Mouse (Mus musculus): ENCODE measurements at regions not wholly inside any gene's neighbourhood (a gene's known extent, or its start where the extent isn't known, plus 50 kb on each side); places are given as distances from the start of the nearest gene placed in this dataset.

DNA sequence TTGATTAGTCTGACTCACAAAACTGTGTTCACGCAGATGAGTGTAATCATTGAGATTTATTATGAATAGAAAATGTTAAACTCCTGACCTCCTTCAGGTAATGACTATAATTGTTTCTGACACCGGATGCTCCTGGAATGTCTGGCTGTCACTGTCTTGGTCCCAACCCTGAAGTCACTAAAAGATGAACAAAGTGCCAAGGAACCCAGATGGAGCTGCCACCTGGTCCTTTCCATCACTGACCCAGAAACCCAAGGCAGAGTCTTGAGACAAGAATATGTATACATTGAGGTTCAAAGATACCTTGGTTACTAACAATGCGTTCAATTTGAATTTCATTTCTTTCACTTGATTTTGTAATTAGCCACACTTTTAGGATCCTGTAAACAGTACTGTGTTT, 142.0 kb downstream of the Kcnk1 start:
- Histone ChIP-seq H3K9me3 (no peaks in the 10 kb centered on the region), H3K4me1 (peaks cover 14% of the 10 kb centered on the region), H3K36me3 (no peaks in the 10 kb centered on the region), H3K27me3 (ENCODE audit: insufficient read depth, poor library complexity, severe bottlenecking) (peaks cover 45% of the 10 kb centered on the region), H3K27ac (no peak overlapping the region), H3K4me3 (no peak overlapping the region)
- DNase-seq (ENCODE audit: low spot score), result no peak
- WGBS, result 89% methylated on average over 3 of the region's 3 CpGs

DNA sequence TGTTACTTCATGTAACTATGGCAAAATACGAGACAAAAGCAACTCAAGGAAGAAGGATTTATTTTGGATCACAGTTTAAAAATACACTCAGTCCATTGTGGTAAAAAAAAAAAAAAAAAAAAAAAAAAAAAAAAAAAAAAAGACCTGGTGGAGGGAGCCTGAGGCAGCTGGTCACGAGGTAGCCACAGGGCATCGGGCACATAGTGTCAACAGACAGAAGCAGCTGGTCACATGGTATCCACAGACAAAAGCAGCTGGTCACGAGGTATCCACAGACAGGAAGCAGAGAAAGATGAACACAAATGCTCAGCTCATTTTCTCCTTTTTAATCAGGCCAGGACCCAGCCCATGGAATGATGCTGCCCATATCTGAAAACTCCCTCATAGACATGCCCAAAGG, 142.5 kb downstream of the Kcnk1 start:
- Histone ChIP-seq H3K4me3 (no peak overlapping the region), H3K27ac (no peak overlapping the region), H3K4me1 (peaks cover 14% of the 10 kb centered on the region), H3K36me3 (no peaks in the 10 kb centered on the region), H3K27me3 (ENCODE audit: insufficient read depth, poor library complexity, severe bottlenecking) (peaks cover 50% of the 10 kb centered on the region), H3K9me3 (no peaks in the 10 kb centered on the region)
- no peak for DNase-seq (ENCODE audit: low spot score)
- 64% methylated on average over 4 of the region's 4 CpGs for WGBS

- WGBS, result 1% methylated on average over 95 of the region's 95 CpGs
- Histone ChIP-seq H3K36me3 (no peaks in the 10 kb centered on the region), H3K27ac (peak overlapping the region; percentile 33), H3K9me3 (no peaks in the 10 kb centered on the region), H3K4me3 (peak overlapping the region; percentile 72), H3K27me3 (ENCODE audit: insufficient read depth, poor library complexity, severe bottlenecking) (peaks cover 58% of the 10 kb centered on the region), H3K4me1 (peaks cover 14% of the 10 kb centered on the region)
- no peak for DNase-seq (ENCODE audit: low spot score)
Measured at GRCm38 (mm10) chr8:126138645-126139545, 143.9 kb downstream of the Kcnk1 start.

DNA sequence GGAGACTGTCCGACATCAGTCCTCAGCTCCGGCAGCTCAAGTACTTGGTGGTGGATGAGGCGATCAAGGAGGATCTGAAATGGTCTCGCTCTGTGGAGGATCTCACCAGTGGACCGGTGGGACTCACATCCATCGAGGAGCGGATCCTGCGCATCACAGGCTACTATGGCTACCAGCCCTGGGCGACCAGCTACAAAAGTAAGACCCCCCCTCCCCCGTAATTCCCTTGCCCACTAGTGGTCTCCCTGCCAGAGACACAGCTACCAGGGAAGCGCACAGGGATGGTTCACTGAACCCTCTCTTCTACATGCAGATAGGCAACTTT, 144.5 kb downstream of the Kcnk1 start:
- no peak overlapping the region for H3K27ac ChIP-seq
- peak overlapping the region; percentile 72 for H3K4me3 ChIP-seq
- H3K9me3 ChIP-seq, result no peaks in the 10 kb centered on the region
- no peak for DNase-seq (ENCODE audit: low spot score)
- no peaks in the 10 kb centered on the region for H3K36me3 ChIP-seq
- peaks cover 14% of the 10 kb centered on the region for H3K4me1 ChIP-seq
- H3K27me3 ChIP-seq (ENCODE audit: insufficient read depth, poor library complexity, severe bottlenecking), result peaks cover 58% of the 10 kb centered on the region
- 15% methylated on average over 11 of the region's 11 CpGs for WGBS

GRCm38 (mm10) chr8:126140998-126141397, 146.0 kb downstream of the Kcnk1 start:
- 82% methylated on average over 6 of the region's 6 CpGs for WGBS
- Histone ChIP-seq H3K36me3 (no peaks in the 10 kb centered on the region), H3K9me3 (no peaks in the 10 kb centered on the region), H3K27me3 (ENCODE audit: insufficient read depth, poor library complexity, severe bottlenecking) (peaks cover 58% of the 10 kb centered on the region), H3K27ac (no peak overlapping the region), H3K4me3 (no peak overlapping the region), H3K4me1 (peaks cover 14% of the 10 kb centered on the region)
- DNase-seq (ENCODE audit: low spot score), result no peak

- DNase-seq (ENCODE audit: low spot score), result no peak
- WGBS, result 75% methylated on average over 4 of the region's 4 CpGs
- no peaks in the 10 kb centered on the region for H3K36me3 ChIP-seq
- H3K27me3 ChIP-seq (ENCODE audit: insufficient read depth, poor library complexity, severe bottlenecking), result no peaks in the 10 kb centered on the region
- no peak overlapping the region for H3K4me3 ChIP-seq
- H3K4me1 ChIP-seq, result peaks cover 11% of the 10 kb centered on the region
- H3K27ac ChIP-seq, result no peak overlapping the region
- H3K9me3 ChIP-seq, result no peaks in the 10 kb centered on the region
Measured at GRCm38 (mm10) chr8:126151527-126151926, 146.8 kb upstream of the Slc35f3 start.

GRCm38 (mm10) chr8:126153955-126154354, 144.4 kb upstream of the Slc35f3 start:
- 87% methylated on average over 1 of the region's 1 CpGs for WGBS
- Histone ChIP-seq H3K9me3 (no peaks in the 10 kb centered on the region), H3K27ac (no peak overlapping the region), H3K27me3 (ENCODE audit: insufficient read depth, poor library complexity, severe bottlenecking) (no peaks in the 10 kb centered on the region), H3K4me3 (no peak overlapping the region), H3K4me1 (peaks cover 18% of the 10 kb centered on the region), H3K36me3 (no peaks in the 10 kb centered on the region)
- no peak for DNase-seq (ENCODE audit: low spot score)

DNA sequence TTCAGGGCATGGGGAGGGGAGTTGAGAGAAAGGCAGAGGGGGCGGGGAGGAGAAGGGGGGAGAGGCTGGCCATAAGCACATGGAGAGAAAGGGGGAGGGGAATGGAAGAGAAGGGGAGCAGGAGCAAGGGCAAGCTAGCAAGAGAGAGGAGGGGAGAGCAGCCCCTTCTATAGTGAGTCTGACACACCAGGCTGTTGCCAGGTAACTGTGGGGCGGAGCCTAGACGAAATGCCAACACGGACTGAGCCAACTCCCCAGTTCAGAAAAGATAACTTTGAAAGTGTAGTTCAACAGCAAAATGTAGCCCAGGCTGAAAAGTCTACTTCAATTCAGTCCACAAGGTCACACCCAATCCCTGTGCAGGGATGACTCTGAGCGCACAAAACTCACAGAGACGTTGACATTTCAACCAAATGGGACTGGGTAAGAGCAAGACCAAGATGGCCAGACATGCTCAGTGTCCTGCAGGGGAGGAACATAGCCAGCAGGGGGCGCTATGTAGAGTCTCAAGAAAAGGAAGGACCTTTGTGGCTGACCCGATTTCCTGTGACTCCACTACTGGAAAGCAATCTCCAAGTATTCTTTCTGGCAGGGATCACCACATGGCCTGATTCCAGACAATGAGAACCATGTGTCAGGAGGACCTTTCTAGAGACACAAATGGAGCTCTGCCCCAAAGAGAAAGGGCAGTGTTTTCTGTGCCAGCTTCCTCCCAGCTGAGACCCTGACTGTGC, 140.7 kb upstream of the Slc35f3 start:
- WGBS, result 63% methylated on average over 8 of the region's 8 CpGs
- no peak for DNase-seq (ENCODE audit: low spot score)

DNA sequence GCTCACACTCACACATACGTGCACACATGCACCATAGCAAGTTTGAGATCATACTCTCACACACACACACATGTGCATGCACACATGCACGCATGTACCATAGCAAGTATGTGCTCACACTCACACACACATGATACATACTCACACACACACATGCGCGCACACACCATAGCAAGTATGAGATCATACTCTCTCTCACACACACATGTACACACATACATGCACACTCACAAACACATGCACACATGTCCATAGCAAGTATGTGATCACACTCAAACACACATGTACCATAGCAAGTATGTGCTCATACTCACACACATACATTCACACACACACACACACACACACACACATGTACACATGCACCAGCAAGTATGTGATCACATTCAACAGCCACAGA, 138.9 kb upstream of the Slc35f3 start:
- DNase-seq (ENCODE audit: low spot score), result no peak
- Histone ChIP-seq H3K4me1 (peaks cover 19% of the 10 kb centered on the region; the same call in 1 of the 2 replicates), H3K9me3 (no peaks in the 10 kb centered on the region), H3K36me3 (no peaks in the 10 kb centered on the region), H3K27me3 (ENCODE audit: insufficient read depth, poor library complexity, severe bottlenecking) (no peaks in the 10 kb centered on the region), H3K4me3 (no peak overlapping the region), H3K27ac (no peak overlapping the region)
- 97% methylated on average over 4 of the region's 4 CpGs for WGBS

More for the DNA sequence above, 140.7 kb upstream of the Slc35f3 start:
- Histone ChIP-seq H3K27ac (no peak overlapping the region), H3K4me1 (peaks cover 24% of the 10 kb centered on the region), H3K27me3 (ENCODE audit: insufficient read depth, poor library complexity, severe bottlenecking) (no peaks in the 10 kb centered on the region), H3K36me3 (no peaks in the 10 kb centered on the region), H3K9me3 (no peaks in the 10 kb centered on the region), H3K4me3 (no peak overlapping the region)

DNA sequence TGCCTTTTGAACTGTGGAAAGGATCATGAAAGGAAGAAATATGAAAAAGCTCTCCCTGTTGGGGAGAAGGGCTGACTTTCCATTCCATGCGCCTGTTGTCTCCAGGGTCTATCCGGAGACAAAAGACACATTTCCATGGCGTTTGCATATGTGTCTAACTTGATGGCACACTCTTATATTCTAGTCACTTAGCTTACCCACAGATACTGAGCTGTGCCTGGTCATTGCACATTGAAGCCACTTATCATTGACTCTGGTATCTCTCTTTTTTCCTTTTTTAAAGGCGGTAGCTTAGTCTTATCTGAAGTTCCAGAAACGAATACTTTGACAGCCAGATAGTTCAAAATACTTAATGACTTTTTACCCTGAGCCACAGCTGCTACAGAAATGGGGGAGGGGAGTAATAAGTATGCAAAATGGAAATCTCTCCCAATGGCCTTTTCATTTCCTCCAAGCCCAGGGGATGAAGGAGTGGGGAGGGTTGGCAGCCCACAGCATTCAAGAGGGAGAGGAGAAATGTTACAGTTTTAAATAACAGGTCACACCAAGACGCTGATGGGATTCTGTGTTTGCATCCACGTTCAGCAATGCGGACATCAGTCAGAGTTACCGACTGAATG, 137.9 kb upstream of the Slc35f3 start:
- no peak for DNase-seq (ENCODE audit: low spot score)
- H3K36me3 ChIP-seq, result no peaks in the 10 kb centered on the region
- 54% methylated on average over 9 of the region's 9 CpGs for whole genome bisulfite sequencing

GRCm38 (mm10) chr8:126162748-126163371, 135.5 kb upstream of the Slc35f3 start:
- DNase-seq (ENCODE audit: low spot score), result no peak
- WGBS, result 37% methylated on average over 11 of the region's 11 CpGs
- Histone ChIP-seq H3K27me3 (ENCODE audit: insufficient read depth, poor library complexity, severe bottlenecking) (no peaks in the 10 kb centered on the region), H3K36me3 (no peaks in the 10 kb centered on the region), H3K9me3 (no peaks in the 10 kb centered on the region), H3K4me3 (no peak overlapping the region), H3K27ac (no peak overlapping the region), H3K4me1 (peaks cover 9% of the 10 kb centered on the region; the same call in 1 of the 2 replicates)

More for the DNA sequence above, 137.9 kb upstream of the Slc35f3 start:
- Histone ChIP-seq H3K9me3 (no peaks in the 10 kb centered on the region), H3K4me3 (no peak overlapping the region), H3K27me3 (ENCODE audit: insufficient read depth, poor library complexity, severe bottlenecking) (no peaks in the 10 kb centered on the region), H3K27ac (no peak overlapping the region), H3K4me1 (peaks cover 19% of the 10 kb centered on the region; the same call in 1 of the 2 replicates)

DNA sequence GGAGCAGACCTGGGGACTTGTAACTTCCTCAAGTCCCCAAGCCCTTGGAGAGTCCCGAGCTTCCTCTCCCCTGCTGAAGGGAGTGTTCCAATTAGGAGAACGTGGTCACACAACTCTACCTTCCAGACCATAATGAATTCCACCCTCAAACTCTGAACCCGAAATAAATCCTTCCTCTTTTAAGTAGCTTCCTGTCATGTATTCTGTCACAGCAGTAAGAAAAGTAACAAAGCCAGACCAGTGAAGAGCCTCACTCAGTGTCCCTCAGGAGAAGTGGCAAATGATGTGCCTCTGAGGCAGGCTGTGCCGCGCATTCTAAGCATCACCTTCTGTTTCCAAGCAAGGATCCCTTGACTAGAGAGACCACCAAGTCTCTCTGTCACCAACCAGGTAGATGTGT, 134.4 kb upstream of the Slc35f3 start:
- H3K27me3 ChIP-seq (ENCODE audit: insufficient read depth, poor library complexity, severe bottlenecking), result no peaks in the 10 kb centered on the region
- 58% methylated on average over 5 of the region's 5 CpGs for WGBS
- no peak for DNase-seq (ENCODE audit: low spot score)
- H3K9me3 ChIP-seq, result no peaks in the 10 kb centered on the region
- peaks cover 9% of the 10 kb centered on the region; the same call in 1 of the 2 replicates for H3K4me1 ChIP-seq
- no peak overlapping the region for H3K27ac ChIP-seq
- no peaks in the 10 kb centered on the region for H3K36me3 ChIP-seq
- no peak overlapping the region for H3K4me3 ChIP-seq

Data from heart, embryonic 10.5 days (tissue).